Mouse (Mus musculus) cortical plate, adult 2 months (tissue): ENCODE data around the gene Nppa.

Experiments
- CTCF ChIP-seq: fragments of 200-500 bp; IDR thresholded peaks from 2 replicates; pipeline ENCODE4 v1.5.1; 2011; ENCODE audit warnings: mild to moderate bottlenecking, control low read depth, low read length; ENCODE audit not compliant: insufficient read depth; ENCODE audit errors: extremely low read depth
- POLR2A ChIP-seq: fragments of 200-500 bp; IDR thresholded peaks from 2 replicates; pipeline ENCODE4 v1.6.1; 2011; ENCODE audit warnings: mild to moderate bottlenecking, low read length, control low read depth; ENCODE audit not compliant: insufficient read depth; ENCODE audit errors: extremely low read depth

GRCm38 (mm10) chr4:148004361-148004760 lies 3.8 kb downstream of the Nppa start:
- TF ChIP-seq POLR2A: no peak
- TF ChIP-seq CTCF: no peak
